Mouse (Mus musculus): ENCODE measurements around the gene Plekhf1. TPM values are rescaled to one million over a fixed set of nuclear protein-coding genes. Genes with fewer than 3 reads are reported as not detected.

Gene Plekhf1
- total and polyA plus RNA-seq, 2 experiments from 2014 or later, result 0.54 to 0.86 TPM

- Histone ChIP-seq H3K27ac (ENCODE audit: low read depth, low read length) (no peak overlapping the region), H3K9me3 (ENCODE audit: low read length) (no peaks in the 10 kb centered on the region), H3K9ac (no peak overlapping the region), H3K27me3 (ENCODE audit: insufficient read depth, low read length) (no peaks in the 10 kb centered on the region), H3K4me1 (ENCODE audit: insufficient read depth) (peaks cover 12% of the 10 kb centered on the region; the same call in 1 of the 2 replicates), H3K36me3 (ENCODE audit: insufficient read depth) (no peaks in the 10 kb centered on the region), H3K4me2 (ENCODE audit: low read depth) (no peak overlapping the region), H3K4me3 (ENCODE audit: low read depth, low read length) (no peak overlapping the region)
- WGBS, result 81% methylated on average over 2 of the region's 2 CpGs
- ATAC-seq (no peak), DNase-seq (no peak)
- no peak for TF ChIP-seq CTCF (IDR thresholded peaks at IDR 0.05; ENCODE audit: low read depth)
Observed at GRCm38 (mm10) chr7:38181366-38181765, 46.5 kb downstream of the Plekhf1 start.

- DNase-seq (no peak), ATAC-seq (no peak)
- no peak for TF ChIP-seq CTCF (IDR thresholded peaks at IDR 0.05; ENCODE audit: low read depth)
- H3K4me1 ChIP-seq (ENCODE audit: insufficient read depth), result peaks cover 12% of the 10 kb centered on the region; the same call in 1 of the 2 replicates
- H3K9ac ChIP-seq, result no peak overlapping the region
- no peaks in the 10 kb centered on the region for H3K36me3 ChIP-seq (ENCODE audit: insufficient read depth)
- WGBS, result 72% methylated on average over 3 of the region's 3 CpGs
- H3K27me3 ChIP-seq (ENCODE audit: insufficient read depth, low read length), result no peaks in the 10 kb centered on the region
- H3K4me3 ChIP-seq (ENCODE audit: low read depth, low read length), result no peak overlapping the region
- H3K27ac ChIP-seq (ENCODE audit: low read depth, low read length), result no peak overlapping the region
- H3K4me2 ChIP-seq (ENCODE audit: low read depth), result no peak overlapping the region
- H3K9me3 ChIP-seq (ENCODE audit: low read length), result no peaks in the 10 kb centered on the region
Observed at GRCm38 (mm10) chr7:38179896-38180295, 47.9 kb downstream of the Plekhf1 start.

GRCm38 (mm10) chr7:38176056-38176455 is 51.8 kb downstream of the Plekhf1 start:
- DNase-seq (no peak), ATAC-seq (no peak)
- Histone ChIP-seq H3K27ac (ENCODE audit: low read depth, low read length) (no peak overlapping the region), H3K9me3 (ENCODE audit: low read length) (no peaks in the 10 kb centered on the region), H3K4me2 (ENCODE audit: low read depth) (no peak overlapping the region), H3K4me3 (ENCODE audit: low read depth, low read length) (no peak overlapping the region), H3K9ac (no peak overlapping the region), H3K36me3 (ENCODE audit: insufficient read depth) (no peaks in the 10 kb centered on the region), H3K4me1 (ENCODE audit: insufficient read depth) (peaks cover 4% of the 10 kb centered on the region; the same call in 1 of the 2 replicates), H3K27me3 (ENCODE audit: insufficient read depth, low read length) (no peaks in the 10 kb centered on the region)
- no peak for TF ChIP-seq CTCF (IDR thresholded peaks at IDR 0.05; ENCODE audit: low read depth)
- WGBS, result 82% methylated on average over 3 of the region's 3 CpGs

DNA sequence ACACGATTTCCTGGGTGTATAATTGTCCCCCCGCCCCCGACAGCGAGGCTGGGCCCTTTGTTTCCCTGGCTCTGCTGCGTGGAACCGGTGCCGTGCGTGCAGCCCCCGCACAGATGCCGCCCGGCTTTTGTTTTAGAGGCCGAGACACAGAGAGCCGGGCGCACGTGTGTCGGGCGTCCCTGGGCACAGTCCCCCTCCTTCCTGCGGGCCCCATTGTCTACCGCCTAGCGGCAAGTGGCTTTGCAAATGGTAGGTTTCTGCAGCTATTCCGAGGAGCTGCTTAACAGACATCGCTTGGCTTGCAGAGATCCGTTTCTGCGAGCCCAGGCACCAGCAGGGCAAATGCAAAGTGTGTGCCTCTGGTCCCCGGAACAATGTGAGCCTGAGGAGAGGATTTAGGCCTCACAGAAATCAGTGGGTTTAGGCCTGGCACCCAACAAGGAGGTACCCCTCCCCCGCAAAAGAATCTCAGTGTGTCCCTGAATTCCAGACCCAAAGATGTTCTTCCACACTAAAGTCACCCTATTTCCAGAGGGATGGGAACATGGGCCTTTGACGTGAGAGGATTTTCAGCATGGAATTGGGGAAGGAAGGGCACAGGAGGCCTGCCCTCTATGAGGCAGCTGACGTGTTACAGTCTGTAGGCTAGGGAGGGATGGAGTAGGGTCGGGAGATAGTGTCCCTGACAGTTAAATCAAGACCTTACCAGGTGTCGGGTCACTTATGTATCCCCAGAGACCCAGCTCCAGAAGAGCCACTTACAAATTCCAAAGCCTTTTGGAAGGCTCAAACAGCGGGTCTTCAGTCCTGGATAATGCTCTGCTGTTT is 53.3 kb downstream of the Plekhf1 start:
- WGBS, result 10% methylated on average over 31 of the region's 31 CpGs
- Histone ChIP-seq H3K4me3 (ENCODE audit: low read depth, low read length) (peak overlapping the region; percentile 20), H3K9me3 (ENCODE audit: low read length) (no peaks in the 10 kb centered on the region), H3K27ac (ENCODE audit: low read depth, low read length) (peak overlapping the region; percentile 47), H3K36me3 (ENCODE audit: insufficient read depth) (no peaks in the 10 kb centered on the region), H3K4me2 (ENCODE audit: low read depth) (peak overlapping the region; percentile 51), H3K4me1 (ENCODE audit: insufficient read depth) (peaks cover 4% of the 10 kb centered on the region; the same call in 1 of the 2 replicates), H3K27me3 (ENCODE audit: insufficient read depth, low read length) (no peaks in the 10 kb centered on the region), H3K9ac (peak overlapping the region; percentile 54)
- DNase-seq, result peak; percentile 72
- peak; percentile 46; the same call in 1 of the 2 replicates for TF ChIP-seq CTCF (IDR thresholded peaks at IDR 0.05; ENCODE audit: low read depth)
- peak; percentile 85 for ATAC-seq

GRCm38 (mm10) chr7:38173871-38174270 is 53.9 kb downstream of the Plekhf1 start:
- DNase-seq (no peak), ATAC-seq (peak; percentile 6; the same call in 1 of the 2 replicates)
- H3K4me2 ChIP-seq (ENCODE audit: low read depth), result peak overlapping the region; percentile 51
- 7% methylated on average over 14 of the region's 14 CpGs for WGBS
- H3K4me1 ChIP-seq (ENCODE audit: insufficient read depth), result peaks cover 4% of the 10 kb centered on the region; the same call in 1 of the 2 replicates
- H3K4me3 ChIP-seq (ENCODE audit: low read depth, low read length), result peak overlapping the region; percentile 20
- no peaks in the 10 kb centered on the region for H3K9me3 ChIP-seq (ENCODE audit: low read length)
- H3K36me3 ChIP-seq (ENCODE audit: insufficient read depth), result no peaks in the 10 kb centered on the region
- H3K9ac ChIP-seq, result peak overlapping the region; percentile 54
- TF ChIP-seq CTCF (IDR thresholded peaks at IDR 0.05; ENCODE audit: low read depth), result no peak
- peak overlapping the region; percentile 47; the same call in 1 of the 2 replicates for H3K27ac ChIP-seq (ENCODE audit: low read depth, low read length)
- H3K27me3 ChIP-seq (ENCODE audit: insufficient read depth, low read length), result no peaks in the 10 kb centered on the region

DNA sequence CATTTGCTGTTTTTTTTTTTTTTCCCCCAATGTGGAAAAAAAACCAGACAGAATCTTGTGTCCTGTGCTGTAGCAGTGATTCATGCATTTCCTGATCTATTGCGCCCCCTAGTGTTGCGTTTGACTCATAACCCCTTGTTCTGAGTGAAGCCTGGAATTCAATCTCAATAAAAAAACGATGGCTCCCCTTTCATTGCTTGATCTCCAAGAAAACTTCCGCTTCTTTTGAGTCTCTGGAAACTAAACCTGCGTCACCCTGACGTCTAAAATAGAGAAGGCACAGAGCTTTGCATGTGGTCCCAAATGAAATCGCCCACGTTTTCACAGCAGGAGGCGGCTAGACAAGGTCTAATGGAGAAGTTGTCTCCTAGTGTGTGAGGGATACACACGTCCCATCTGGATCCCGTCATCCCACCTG is 60.1 kb downstream of the Plekhf1 start:
- no peak overlapping the region for H3K4me2 ChIP-seq (ENCODE audit: low read depth)
- no peak overlapping the region for H3K27ac ChIP-seq (ENCODE audit: low read depth, low read length)

More for the DNA sequence above, 60.1 kb downstream of the Plekhf1 start:
- peak; percentile 84 for TF ChIP-seq CTCF (IDR thresholded peaks at IDR 0.05; ENCODE audit: low read depth)
- no peak overlapping the region for H3K4me3 ChIP-seq (ENCODE audit: low read depth, low read length)
- no peaks in the 10 kb centered on the region for H3K27me3 ChIP-seq (ENCODE audit: insufficient read depth, low read length)
- no peak overlapping the region for H3K9ac ChIP-seq
- ATAC-seq, result peak; percentile 77
- WGBS, result 17% methylated on average over 11 of the region's 11 CpGs
- no peaks in the 10 kb centered on the region for H3K4me1 ChIP-seq (ENCODE audit: insufficient read depth)
- H3K9me3 ChIP-seq (ENCODE audit: low read length), result no peaks in the 10 kb centered on the region
- no peaks in the 10 kb centered on the region for H3K36me3 ChIP-seq (ENCODE audit: insufficient read depth)
- peak; percentile 87 for DNase-seq

Other genes with a start within 250 kb of the Plekhf1 start
- 43.6 and 49.4 TPM in 2 replicates for gene Uri1, start 204.5 kb downstream of the Plekhf1 start, total RNA-seq (2014; rRNA removed)
- 35.9 and 39.0 TPM in 2 replicates for gene Uri1, start 204.5 kb downstream of the Plekhf1 start, polyA plus RNA-seq (2015; fragmentation: Nextera tagmentation; extraction: Ambion mirVana)
- gene Ccne1, start 120.5 kb downstream of the Plekhf1 start, total RNA-seq (2014; rRNA removed), result 7.5 and 9.9 TPM in 2 replicates
- 8.3 and 11.8 TPM in 2 replicates for gene Ccne1, start 120.5 kb downstream of the Plekhf1 start, polyA plus RNA-seq (2015; fragmentation: Nextera tagmentation; extraction: Ambion mirVana)
- gene 1600014C10Rik, start 44.8 kb downstream of the Plekhf1 start, total RNA-seq (2014; rRNA removed), result 18.2 and 24.9 TPM in 2 replicates
- 12.8 and 20.8 TPM in 2 replicates for gene 1600014C10Rik, start 44.8 kb downstream of the Plekhf1 start, polyA plus RNA-seq (2015; fragmentation: Nextera tagmentation; extraction: Ambion mirVana)
- 76.9 and 100 TPM in 2 replicates for gene Pop4, start 43.4 kb upstream of the Plekhf1 start, total RNA-seq (2014; rRNA removed)
- gene Pop4, start 43.4 kb upstream of the Plekhf1 start, polyA plus RNA-seq (2015; fragmentation: Nextera tagmentation; extraction: Ambion mirVana), result 74.9 and 83.0 TPM in 2 replicates

Data from forebrain, postnatal 0 days (tissue).